Mouse (Mus musculus) lung, embryonic 15.5 days (tissue): ENCODE measurements at regions not wholly inside any gene's neighbourhood (a gene's known extent, or its start where the extent isn't known, plus 50 kb on each side); places are given as distances from the start of the nearest gene placed in this dataset.

Experiments used
- ATAC-seq: fragments of 200-750 bp; cut with Nextera tagmentation; 2 replicates; pipeline ENCODE4 v1.8.0; 2017; ENCODE audit warnings: moderate number of reproducible peaks, borderline replicate concordance; ENCODE audit not compliant: low FRiP score, low TSS enrichment; ENCODE audit errors: extremely low read depth
- H3K27ac ChIP-seq: fragments of 300-500 bp; sonication (generic); 2 replicates; pipeline ENCODE4 v1.5.1; 2015; ENCODE audit warnings: moderate library complexity, mild to moderate bottlenecking, inconsistent platforms
- H3K27me3 ChIP-seq: fragments of 300-500 bp; sonication (generic); 2 replicates; pipeline ENCODE4 v1.6.1; 2015; ENCODE audit warnings: inconsistent platforms
- H3K36me3 ChIP-seq: fragments of 300-500 bp; sonication (generic); 2 replicates; pipeline ENCODE4 v1.6.1; 2015; ENCODE audit warnings: inconsistent platforms
- H3K4me1 ChIP-seq: fragments of 300-500 bp; sonication (generic); 2 replicates; pipeline ENCODE4 v1.6.1; 2015; ENCODE audit warnings: inconsistent platforms
- H3K4me2 ChIP-seq: fragments of 300-500 bp; sonication (generic); 2 replicates; pipeline ENCODE4 v1.6.1; 2015; ENCODE audit warnings: inconsistent platforms, mild to moderate bottlenecking, moderate library complexity
- H3K4me3 ChIP-seq: fragments of 300-500 bp; sonication (generic); 2 replicates; pipeline ENCODE4 v1.5.1; 2015; ENCODE audit warnings: mild to moderate bottlenecking, inconsistent platforms
- H3K9ac ChIP-seq: fragments of 300-500 bp; sonication (generic); 2 replicates; pipeline ENCODE4 v1.6.1; 2015; ENCODE audit warnings: inconsistent platforms
- H3K9me3 ChIP-seq: fragments of 300-500 bp; sonication (generic); 2 replicates; pipeline ENCODE4 v1.6.1; 2016; ENCODE audit warnings: inconsistent platforms
- WGBS: fragments of 180-500 bp; shearing (Covaris S2); methylation state at CpG from one replicate; pipeline ENCODE4 v1.1.7; 2015; 5-methylcytosine and 5-hydroxymethylcytosine counted together

DNA sequence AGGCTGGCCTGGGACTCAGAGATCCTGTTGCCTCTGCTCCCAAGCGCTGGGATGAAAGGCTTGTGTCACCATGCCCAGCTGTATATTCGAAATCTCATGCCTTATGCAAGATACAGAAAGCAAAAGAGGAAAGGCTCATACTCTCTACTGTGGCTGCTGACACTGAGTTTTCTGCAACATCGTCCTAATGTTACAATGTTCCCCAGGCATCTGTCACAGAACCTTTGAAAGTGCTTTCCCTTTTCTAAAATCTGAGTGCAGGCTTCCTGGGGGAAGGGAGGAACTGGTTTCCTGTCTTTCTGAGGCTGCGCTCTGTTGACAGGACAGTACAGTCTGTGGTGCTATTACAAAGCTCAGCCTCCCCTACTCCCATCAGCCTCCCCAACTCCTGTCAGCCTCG lies 72.6 kb upstream of the Foxn2 start:
- Histone ChIP-seq H3K4me3 (no peak overlapping the region), H3K27me3 (no peaks in the 10 kb centered on the region), H3K4me2 (no peak overlapping the region), H3K9me3 (no peaks in the 10 kb centered on the region), H3K36me3 (no peaks in the 10 kb centered on the region), H3K4me1 (no peaks in the 10 kb centered on the region), H3K9ac (no peak overlapping the region), H3K27ac (no peak overlapping the region)
- 55% methylated on average over 5 of the region's 5 CpGs for WGBS
- ATAC-seq, result no peak

DNA sequence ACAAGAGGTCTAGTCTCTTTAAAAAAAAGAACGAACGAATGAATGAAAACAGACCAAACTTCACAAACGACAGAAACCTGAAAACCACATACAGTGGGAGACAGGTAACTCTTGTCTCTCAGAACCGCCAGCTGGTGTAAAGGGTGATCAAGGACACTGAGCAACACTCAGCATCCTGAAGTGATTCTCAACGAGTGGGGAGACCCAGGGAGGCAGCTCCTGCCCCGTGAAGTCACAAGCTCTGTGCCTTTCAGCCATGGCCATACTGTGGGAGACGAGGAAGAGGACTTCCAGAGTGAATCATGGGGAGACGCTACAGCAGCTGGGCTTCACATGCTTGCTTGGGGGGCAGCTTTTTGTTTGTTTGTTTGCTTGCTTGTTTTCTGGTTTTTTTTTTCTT lies 70.5 kb upstream of the Foxn2 start:
- 77% methylated on average over 8 of the region's 8 CpGs for WGBS
- H3K9me3 ChIP-seq, result no peaks in the 10 kb centered on the region
- no peaks in the 10 kb centered on the region for H3K4me1 ChIP-seq
- no peak for ATAC-seq
- no peak overlapping the region for H3K4me2 ChIP-seq
- H3K36me3 ChIP-seq, result no peaks in the 10 kb centered on the region
- no peak overlapping the region for H3K4me3 ChIP-seq
- no peaks in the 10 kb centered on the region for H3K27me3 ChIP-seq
- H3K27ac ChIP-seq, result no peak overlapping the region
- no peak overlapping the region for H3K9ac ChIP-seq

DNA sequence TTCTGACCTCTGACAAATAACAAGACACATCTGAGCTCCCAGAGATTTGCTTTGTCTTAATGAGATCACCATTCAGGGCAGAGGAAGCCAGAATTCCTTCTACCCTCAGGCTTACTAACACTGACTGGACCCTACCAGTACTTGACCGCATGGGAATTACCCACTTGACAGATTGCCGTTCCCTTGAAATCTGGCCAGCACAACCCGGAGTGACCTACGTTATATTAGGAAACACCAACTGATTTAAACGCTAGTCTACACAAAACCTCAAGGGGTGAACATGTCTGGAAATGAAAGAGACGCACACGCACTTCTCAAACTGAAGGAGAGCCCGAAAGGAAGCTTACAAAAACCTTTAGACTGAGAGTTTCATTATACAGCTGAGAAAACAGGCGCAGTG lies 69.8 kb upstream of the Foxn2 start:
- no peak overlapping the region for H3K27ac ChIP-seq
- no peak overlapping the region for H3K9ac ChIP-seq
- 57% methylated on average over 9 of the region's 9 CpGs for WGBS
- no peaks in the 10 kb centered on the region for H3K4me1 ChIP-seq
- no peak overlapping the region for H3K4me2 ChIP-seq
- H3K9me3 ChIP-seq, result no peaks in the 10 kb centered on the region
- H3K36me3 ChIP-seq, result no peaks in the 10 kb centered on the region
- H3K4me3 ChIP-seq, result no peak overlapping the region
- H3K27me3 ChIP-seq, result no peaks in the 10 kb centered on the region
- no peak for ATAC-seq

DNA sequence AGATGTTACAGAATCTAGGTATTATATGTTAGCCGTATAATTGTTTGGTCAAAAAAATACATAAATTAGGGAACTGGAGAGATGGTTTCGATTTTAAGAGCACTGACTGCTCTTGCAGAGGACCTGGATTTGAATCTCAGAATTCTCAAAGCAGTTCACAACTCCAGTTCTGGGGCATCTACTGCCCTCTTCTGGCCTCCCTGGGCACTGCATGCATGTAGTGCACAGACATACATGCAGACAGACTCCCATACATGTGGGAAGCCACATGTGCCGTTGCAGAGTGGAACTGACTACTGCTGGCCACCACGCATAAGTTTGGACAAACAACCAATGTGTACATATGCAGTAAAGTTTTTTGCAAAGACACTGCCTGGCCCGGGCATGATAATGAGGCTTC lies 62.0 kb upstream of the Foxn2 start:
- Histone ChIP-seq H3K4me2 (no peak overlapping the region), H3K9ac (no peak overlapping the region), H3K9me3 (no peaks in the 10 kb centered on the region), H3K27ac (no peak overlapping the region), H3K27me3 (no peaks in the 10 kb centered on the region), H3K4me3 (no peak overlapping the region), H3K4me1 (no peaks in the 10 kb centered on the region), H3K36me3 (no peaks in the 10 kb centered on the region)
- WGBS, result 89% methylated on average over 5 of the region's 5 CpGs
- no peak for ATAC-seq

DNA sequence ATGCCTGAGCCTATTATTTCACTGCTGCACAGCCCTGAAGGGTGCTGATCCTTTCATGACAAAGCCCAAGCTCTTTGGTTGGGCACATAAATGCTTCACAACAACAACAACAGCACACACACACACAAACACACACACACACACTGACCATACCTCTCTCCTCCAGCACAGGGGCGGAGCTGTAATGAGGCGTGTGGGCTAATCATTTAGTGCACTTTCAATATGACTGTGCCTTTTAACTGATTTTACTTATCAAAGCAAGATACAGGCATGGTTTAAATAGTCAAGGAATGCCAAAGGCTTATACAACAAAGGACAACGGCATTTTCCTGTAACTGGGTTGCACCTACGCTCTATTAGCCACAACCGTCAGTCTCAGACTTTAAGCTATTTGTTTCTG lies 61.1 kb upstream of the Foxn2 start:
- Histone ChIP-seq H3K9me3 (no peaks in the 10 kb centered on the region), H3K27me3 (no peaks in the 10 kb centered on the region), H3K4me1 (no peaks in the 10 kb centered on the region), H3K36me3 (no peaks in the 10 kb centered on the region), H3K27ac (no peak overlapping the region), H3K4me2 (no peak overlapping the region), H3K4me3 (no peak overlapping the region), H3K9ac (no peak overlapping the region)
- 91% methylated on average over 5 of the region's 5 CpGs for WGBS
- ATAC-seq, result no peak

DNA sequence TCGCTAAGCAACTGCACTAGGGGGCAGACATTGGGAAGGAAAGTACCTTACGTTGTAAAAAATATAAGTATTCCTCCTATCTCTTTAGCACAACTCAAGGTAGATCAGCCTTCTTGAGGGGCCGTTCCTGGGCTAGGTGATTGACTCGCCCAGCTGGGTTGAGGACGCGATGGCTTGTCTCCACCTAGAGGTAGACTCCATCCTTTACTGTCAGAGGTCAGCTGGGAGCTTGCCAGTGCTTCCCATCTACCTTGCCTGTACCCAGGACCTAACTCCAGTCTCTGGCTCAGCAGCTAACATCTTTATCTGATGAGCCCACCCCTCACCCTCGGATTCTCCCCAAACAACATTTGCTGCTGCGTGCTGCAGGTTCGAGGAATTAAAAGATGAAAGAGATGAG lies 59.4 kb upstream of the Foxn2 start:
- no peaks in the 10 kb centered on the region for H3K27me3 ChIP-seq
- WGBS, result 47% methylated on average over 9 of the region's 9 CpGs
- H3K4me2 ChIP-seq, result no peak overlapping the region
- H3K4me1 ChIP-seq, result no peaks in the 10 kb centered on the region
- no peak for ATAC-seq
- no peak overlapping the region for H3K9ac ChIP-seq
- no peaks in the 10 kb centered on the region for H3K36me3 ChIP-seq
- H3K9me3 ChIP-seq, result no peaks in the 10 kb centered on the region
- no peak overlapping the region for H3K27ac ChIP-seq
- H3K4me3 ChIP-seq, result no peak overlapping the region

DNA sequence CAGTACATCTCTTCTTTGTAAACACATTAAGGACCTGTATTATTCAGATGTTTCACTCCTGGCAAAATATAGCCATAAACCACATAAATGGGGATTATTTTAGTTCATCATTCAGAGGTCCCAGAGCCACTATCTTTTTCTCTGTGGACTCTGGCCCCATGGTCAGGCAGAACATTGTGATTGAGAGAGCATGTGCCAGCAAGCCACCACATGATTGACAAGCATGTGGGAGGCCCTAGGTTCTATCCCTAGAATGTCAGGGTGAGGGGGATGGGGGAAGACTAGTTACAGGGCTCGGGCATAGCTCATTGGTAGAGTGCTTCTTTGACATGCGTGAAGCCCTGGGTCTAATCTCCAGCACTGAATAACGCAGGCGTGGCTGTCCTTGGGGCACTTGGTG lies 57.1 kb upstream of the Foxn2 start:
- Histone ChIP-seq H3K4me2 (no peak overlapping the region), H3K36me3 (no peaks in the 10 kb centered on the region), H3K27me3 (no peaks in the 10 kb centered on the region), H3K4me3 (no peak overlapping the region), H3K9me3 (no peaks in the 10 kb centered on the region), H3K27ac (no peak overlapping the region), H3K4me1 (no peaks in the 10 kb centered on the region), H3K9ac (no peak overlapping the region)
- ATAC-seq, result no peak
- WGBS, result 73% methylated on average over 4 of the region's 4 CpGs

DNA sequence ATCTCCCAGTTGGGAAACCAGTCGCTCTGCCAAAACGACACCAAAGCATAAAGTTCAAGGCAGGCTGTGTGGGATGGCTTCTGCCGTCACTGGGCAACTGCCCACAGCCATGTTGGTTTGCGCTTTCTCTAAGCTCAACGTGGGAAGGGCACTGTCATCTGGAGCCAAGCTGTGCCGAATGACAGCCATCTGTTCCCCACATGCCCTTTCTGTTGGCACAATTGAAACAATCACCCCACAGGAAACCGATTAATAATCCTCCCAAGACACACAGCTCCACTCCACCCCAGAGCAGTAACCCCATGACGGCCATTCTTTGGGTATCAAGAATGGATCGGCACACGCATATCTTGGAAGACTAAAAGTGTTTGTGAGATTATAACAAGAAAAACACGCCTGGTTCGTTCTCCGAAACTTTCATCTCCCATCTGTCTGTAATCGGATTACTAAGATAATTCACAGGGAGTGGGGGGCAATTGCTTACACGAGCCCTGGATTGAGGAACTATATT lies 52.0 kb upstream of the Foxn2 start:
- Histone ChIP-seq H3K9me3 (no peaks in the 10 kb centered on the region), H3K27ac (no peak overlapping the region), H3K36me3 (no peaks in the 10 kb centered on the region), H3K4me1 (no peaks in the 10 kb centered on the region), H3K27me3 (no peaks in the 10 kb centered on the region), H3K4me2 (no peak overlapping the region), H3K4me3 (no peak overlapping the region), H3K9ac (no peak overlapping the region)
- 81% methylated on average over 15 of the region's 15 CpGs for WGBS
- ATAC-seq, result no peak

DNA sequence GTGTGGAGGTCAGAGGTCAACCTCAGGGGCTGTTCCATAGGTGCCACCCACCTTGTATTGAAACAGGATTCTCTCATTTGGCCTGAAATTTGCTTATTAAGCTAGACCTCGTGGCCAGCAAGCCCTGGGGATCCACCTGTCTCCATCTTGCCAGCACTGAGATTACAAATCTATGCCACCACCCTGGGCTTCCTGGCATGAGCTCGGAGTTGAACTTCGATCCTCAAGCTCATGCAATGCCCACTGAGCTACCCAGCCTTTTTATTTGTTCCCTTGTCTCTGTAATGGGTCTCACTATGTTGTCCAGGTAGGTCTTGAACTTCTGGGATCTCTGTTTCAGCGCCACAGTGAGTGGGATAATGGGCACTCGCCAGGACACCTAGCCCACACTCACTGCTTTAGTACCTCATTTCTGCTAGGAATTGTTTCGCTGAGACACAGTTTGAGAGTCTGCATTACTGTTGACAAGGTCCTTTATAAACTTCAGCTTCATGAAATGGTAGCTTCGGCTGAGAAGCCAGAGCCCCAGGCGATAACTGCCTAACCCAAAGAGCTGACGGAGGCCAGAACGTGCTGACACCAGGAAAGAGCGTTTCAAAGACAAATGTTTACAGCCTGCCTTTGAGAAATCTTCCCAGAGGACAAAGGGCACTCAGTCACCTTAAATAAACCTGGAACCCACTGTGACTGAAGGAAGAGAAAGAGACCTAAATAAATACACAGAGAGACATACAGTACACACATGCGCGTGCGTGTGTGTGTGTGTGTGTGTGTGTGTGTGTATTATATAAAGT lies 50.6 kb upstream of the Foxn2 start:
- Histone ChIP-seq H3K4me3 (no peak overlapping the region), H3K9ac (no peak overlapping the region), H3K4me2 (no peak overlapping the region), H3K27me3 (no peaks in the 10 kb centered on the region), H3K27ac (no peak overlapping the region), H3K4me1 (no peaks in the 10 kb centered on the region), H3K9me3 (no peaks in the 10 kb centered on the region), H3K36me3 (no peaks in the 10 kb centered on the region)
- ATAC-seq, result no peak
- WGBS, result 44% methylated on average over 14 of the region's 14 CpGs
